Mouse (Mus musculus): Measurements from ENCODE around the gene Gm21905.

The Gm21905 gene

GRCm38 (mm10) chr5:67946321-67946720 lies at the start of gene Gm21905:
Gm21905 (minus strand) TSS chr5:67946421.
- no peak for DNase-seq (ENCODE audit: low spot score)

- no peak for DNase-seq (ENCODE audit: low spot score)
Measured at GRCm38 (mm10) chr5:67990426-67990825, 44.2 kb upstream of the Gm21905 start.

- DNase-seq (ENCODE audit: low spot score) = no peak
Measured at GRCm38 (mm10) chr5:67981946-67982526, 35.8 kb upstream of the Gm21905 start.

GRCm38 (mm10) chr5:67969536-67969935 lies 23.3 kb upstream of the Gm21905 start:
- DNase-seq (ENCODE audit: low spot score) = no peak

GRCm38 (mm10) chr5:67961708-67962629 lies 15.7 kb upstream of the Gm21905 start:
- DNase-seq (ENCODE audit: low spot score) = no peak

GRCm38 (mm10) chr5:67955486-67955885 lies 9.3 kb upstream of the Gm21905 start:
- DNase-seq (ENCODE audit: low spot score) = no peak

- DNase-seq (ENCODE audit: low spot score) = no peak
Measured at GRCm38 (mm10) chr5:67954097-67954496, 7.9 kb upstream of the Gm21905 start.

- DNase-seq (ENCODE audit: low spot score) = no peak
Measured at GRCm38 (mm10) chr5:67948074-67948473, 1.9 kb upstream of the Gm21905 start.

GRCm38 (mm10) chr5:67947006-67947405 lies 785 bp upstream of the Gm21905 start:
- no peak for DNase-seq (ENCODE audit: low spot score)

GRCm38 (mm10) chr5:67944074-67944785 lies 2.0 kb downstream of the Gm21905 start:
- no peak for DNase-seq (ENCODE audit: low spot score)

GRCm38 (mm10) chr5:67943199-67943598 lies 3.0 kb downstream of the Gm21905 start:
- no peak for DNase-seq (ENCODE audit: low spot score)

GRCm38 (mm10) chr5:67941369-67941768 lies 4.9 kb downstream of the Gm21905 start, which contains the start of gene Gm5108:
Gm5108 (plus strand) TSS chr5:67941669.
- DNase-seq (ENCODE audit: low spot score) = no peak

GRCm38 (mm10) chr5:67931623-67932022 lies 14.6 kb downstream of the Gm21905 start:
- DNase-seq (ENCODE audit: low spot score) = no peak

- DNase-seq (ENCODE audit: low spot score) = no peak
Measured at GRCm38 (mm10) chr5:67930584-67930983, 15.6 kb downstream of the Gm21905 start.

GRCm38 (mm10) chr5:67904555-67904954 lies 41.7 kb downstream of the Gm21905 start:
- no peak for DNase-seq (ENCODE audit: low spot score)

GRCm38 (mm10) chr5:67898921-67899320 lies 47.3 kb downstream of the Gm21905 start:
- no peak for DNase-seq (ENCODE audit: low spot score)

GRCm38 (mm10) chr5:67884422-67885210 lies 61.6 kb downstream of the Gm21905 start:
- DNase-seq (ENCODE audit: low spot score) = no peak

- no peak for DNase-seq (ENCODE audit: low spot score)
Measured at GRCm38 (mm10) chr5:67883564-67884171, 62.6 kb downstream of the Gm21905 start.
